Mouse (Mus musculus) left cerebral cortex, adult 2 months (tissue): ENCODE measurements around the gene Zfp317. TPM values are rescaled to one million over a fixed set of nuclear protein-coding genes. Genes with fewer than 3 reads are reported as not detected.
A peak's percentile ranks its signal among the peaks of the same experiment; 100 is the strongest.
"Not testable (repeated sequence)": the region's sequence is repeated elsewhere in the genome, so short reads cannot be mapped to it uniquely, and the experiment has no call there.

Experiments used
- DNase-seq, 2 experiments: peaks; one replicate each; pipeline ENCODE4 v3.0.0; 2021 to 2022; ENCODE audit warnings: low spot score in 2 of 2, mixed read lengths in 1 of 2; ENCODE audit errors: extremely low spot score in 1 of 2
- H3K27ac ChIP-seq: fragments of 200-600 bp; 2 replicates; pipeline ENCODE4 v1.8.1; 2022
- H3K4me3 ChIP-seq: fragments of 200-600 bp; 2 replicates; pipeline ENCODE4 v1.8.1; 2022
- CTCF ChIP-seq: fragments of 200-600 bp; IDR thresholded peaks from 2 replicates; pipeline ENCODE4 v1.8.1; 2022; ENCODE audit warnings: antibody characterized with exemption, mild to moderate bottlenecking, moderate library complexity
- intact Hi-C: fragments of 180-260 bp; cut with DNase I; formaldehyde crosslinking; loops from one replicate; pipeline ENCODE4 v1.15.1; 2025
- long read RNA-seq, 2 experiments: library from polyadenylated mRNA; stranded (forward); transcript quantifications; one replicate each; pipeline ENCODE4 v2.0.0; 2021; ENCODE audit warnings: borderline mapping rate in 2 of 2
- total RNA-seq, 2 experiments: library from RNA; stranded (reverse); gene quantifications; 2 replicates each; pipeline ENCODE4 v1.2.3; 2021

Gene Zfp317
- total RNA-seq: 10 to 100 TPM; 19.1 to 23.6 TPM
- long read RNA-seq, experiment 1, transcript Zfp317-202 (9 exons, 3,988 nt): major isoform, 6 of 35 reads
- long read RNA-seq, experiment 1, partial matches to known transcripts: 2 of 35 reads
- long read RNA-seq, experiment 1, other reads (novel, unspliced or antisense): 27 of 35 reads
- long read RNA-seq, experiment 2, partial matches to known transcripts: 2 of 23 reads
- long read RNA-seq, experiment 2, other reads (novel, unspliced or antisense): 19 of 23 reads

- peak; percentile 75 to 89 for DNase-seq
- TF ChIP-seq CTCF: no peak
- intact Hi-C loops: loop anchor here (5.0 to 10.0 kb wide), 2 partner anchors 960 to 1327 kb away; partner anchors contain the start of genes Chordc1 and Zfp846
- Histone ChIP-seq H3K27ac (peak within 1 kb of the TSS; percentile 71), H3K4me3 (peak within 1 kb of the TSS; percentile 71)
These were observed at the start of gene Zfp317 for GRCm38 (mm10) chr9:19621843-19622822. Gene Zfp317 (plus strand): TSS chr9:19622102.

DNA sequence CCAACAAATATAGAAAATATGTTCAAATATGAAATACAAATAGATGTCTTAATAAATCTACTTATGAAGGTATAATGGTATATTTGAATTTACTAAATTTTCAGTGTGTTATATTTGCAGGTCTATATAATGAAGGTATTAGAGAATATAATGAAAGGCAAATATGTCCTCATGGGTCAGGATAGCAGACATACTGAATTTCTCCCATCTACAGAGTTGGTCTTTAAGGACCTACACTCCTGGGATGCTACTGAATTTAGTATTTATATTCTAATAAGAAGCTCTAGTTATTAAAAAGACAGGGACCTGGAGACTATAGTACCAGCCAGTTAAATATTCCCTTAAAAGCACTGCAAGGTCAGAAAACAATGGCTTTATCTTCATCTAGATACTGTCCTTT, 39.6 kb upstream of the Zfp317 start, which contains the start of gene Olfr855:
Olfr855 (plus strand) TSS at position 301 of the 400 bp plus-strand sequence.
- intact Hi-C loops: no loop called here
- no peak within 1 kb of the TSS for H3K4me3 ChIP-seq
- no peak for TF ChIP-seq CTCF
- DNase-seq: no peak
- no peak within 1 kb of the TSS for H3K27ac ChIP-seq

DNA sequence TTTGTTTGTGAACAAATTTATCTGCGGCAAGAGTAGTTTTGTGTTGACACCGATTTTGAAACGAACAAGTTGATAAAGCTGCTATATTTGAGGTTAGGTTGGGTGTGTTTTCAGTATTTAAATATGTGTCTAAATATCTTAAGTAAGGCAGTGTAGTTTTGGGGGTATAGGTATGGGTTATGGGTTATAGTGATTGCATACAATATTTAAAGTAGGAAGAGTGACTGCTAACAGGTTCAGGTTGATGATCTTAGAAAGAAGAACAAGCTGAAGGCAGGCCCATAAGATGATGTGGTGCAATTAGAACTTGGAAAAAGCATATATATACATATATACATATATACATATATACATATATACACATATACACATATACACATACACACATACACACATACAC, 605 bp upstream of the Zfp317 start:
- Histone ChIP-seq H3K4me3 (no peak overlapping the region), H3K27ac (no peak overlapping the region)
- intact Hi-C loops: loop anchor here (5.0 to 10.0 kb wide), 2 partner anchors 961 to 1326 kb away; partner anchors contain the start of genes Chordc1 and Zfp846
- DNase-seq: no peak
- no peak for TF ChIP-seq CTCF

DNA sequence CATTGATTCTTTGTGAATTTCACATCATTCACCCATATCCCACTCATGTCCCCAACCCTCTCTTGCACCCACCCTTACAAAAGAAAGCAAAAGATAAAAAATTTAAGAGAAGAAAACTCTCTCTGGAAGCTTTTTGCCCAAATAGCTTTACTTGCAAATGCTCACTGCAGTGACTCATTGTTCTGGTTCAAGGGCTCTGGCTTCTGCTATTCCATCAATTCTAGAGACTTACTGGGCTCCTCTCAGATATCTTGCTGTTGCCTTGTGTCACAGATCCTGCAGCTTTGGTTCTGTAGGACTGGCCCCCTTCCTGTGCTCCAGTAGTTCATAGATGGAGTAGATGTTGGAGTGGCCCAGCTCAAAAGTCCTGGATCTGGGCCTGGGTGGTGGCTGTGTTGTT, 7.7 kb downstream of the Zfp317 start:
- no peak for TF ChIP-seq CTCF
- no peak overlapping the region for H3K4me3 ChIP-seq
- no peak overlapping the region for H3K27ac ChIP-seq
- DNase-seq: no peak
- intact Hi-C loops: loop anchor here (10.0 kb wide), 1 partner anchor 1335 kb away; the partner anchor contains the start of gene Chordc1

DNA sequence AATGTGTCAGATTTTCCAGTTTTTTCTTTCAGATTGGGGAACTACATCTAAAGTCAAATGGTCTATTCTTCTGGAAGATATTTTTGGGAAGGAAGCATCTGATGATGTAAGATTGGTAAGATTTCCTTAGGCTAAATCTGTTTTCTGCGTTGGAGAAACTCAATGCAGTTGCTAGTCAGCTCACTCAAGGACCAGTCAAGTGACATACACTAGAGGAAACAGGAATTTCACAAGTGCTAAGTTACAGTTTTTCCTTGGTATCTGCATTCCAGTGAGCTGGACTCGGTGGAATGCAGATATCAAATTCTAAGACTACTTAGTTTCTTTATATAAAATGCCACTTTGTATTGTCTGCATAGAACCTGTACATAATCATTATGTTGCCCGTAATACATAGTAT, 23.3 kb downstream of the Zfp317 start:
- Histone ChIP-seq H3K4me3 (no peak overlapping the region), H3K27ac (no peak overlapping the region)
- DNase-seq: no peak
- no peak for TF ChIP-seq CTCF
- intact Hi-C loops: no loop called here

- Histone ChIP-seq H3K27ac (no peak overlapping the region), H3K4me3 (no peak overlapping the region)
- intact Hi-C loops: no loop called here
- no peak for TF ChIP-seq CTCF
- DNase-seq: no peak
These were observed 68.4 kb downstream of the Zfp317 start for GRCm38 (mm10) chr9:19690281-19690680.

GRCm38 (mm10) chr9:19691426-19691825, 69.5 kb downstream of the Zfp317 start:
- no peak for DNase-seq
- no peak for TF ChIP-seq CTCF
- no peak overlapping the region for H3K27ac ChIP-seq
- no peak overlapping the region for H3K4me3 ChIP-seq
- intact Hi-C loops: no loop called here

DNA sequence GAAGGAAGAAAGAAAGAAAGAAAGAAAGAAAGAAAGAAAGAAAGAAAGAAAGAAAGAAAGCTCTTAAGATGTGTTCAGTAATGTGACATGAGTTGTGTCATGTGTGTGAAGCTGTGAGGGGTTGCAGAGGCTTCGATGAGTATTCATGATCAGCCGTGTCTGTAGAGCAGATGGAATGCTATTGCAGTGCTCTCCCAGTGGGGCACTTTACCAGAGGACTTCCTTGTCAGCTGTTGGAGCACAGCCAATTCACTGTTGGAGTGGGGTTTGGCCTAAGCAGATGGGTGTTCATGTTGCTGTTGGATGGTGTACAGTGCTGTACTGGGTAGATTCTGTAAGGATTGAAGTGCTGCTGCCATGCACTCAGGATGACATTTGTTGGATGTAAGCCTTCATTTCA, 70.5 kb downstream of the Zfp317 start:
- intact Hi-C loops: no loop called here
- no peak for TF ChIP-seq CTCF
- H3K27ac ChIP-seq: no peak overlapping the region
- DNase-seq: no peak
- no peak overlapping the region for H3K4me3 ChIP-seq

- H3K4me3 ChIP-seq, H3K27ac ChIP-seq, DNase-seq, intact Hi-C loops: not testable (repeated sequence)
These were observed 72.4 kb downstream of the Zfp317 start for GRCm38 (mm10) chr9:19694285-19694684.

DNA sequence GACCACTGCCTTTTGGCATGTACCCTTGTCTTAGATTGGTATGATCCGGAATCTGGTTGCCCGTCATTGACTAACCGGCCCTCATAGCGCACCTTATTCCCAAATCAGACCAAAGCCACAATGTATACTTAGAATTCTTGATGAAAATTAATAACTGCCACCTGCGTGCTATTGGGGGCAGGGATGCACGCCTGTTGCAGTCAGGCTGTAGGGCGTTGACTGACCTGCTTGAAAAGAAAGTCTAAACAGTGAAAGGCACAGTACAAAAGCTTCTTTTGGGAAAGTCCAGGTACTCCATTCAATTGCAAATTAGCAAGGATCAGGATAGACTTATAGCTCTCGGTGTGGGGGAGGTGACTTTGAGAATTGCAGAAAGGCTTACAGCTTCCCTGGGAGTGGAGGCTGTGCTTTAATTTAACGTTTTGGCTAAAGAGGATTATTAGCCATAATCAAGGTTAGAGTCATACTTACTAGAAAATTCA, 73.0 kb downstream of the Zfp317 start:
- H3K4me3 ChIP-seq, H3K27ac ChIP-seq, DNase-seq, intact Hi-C loops: not testable (repeated sequence)

Other genes starting within 250 kb of the Zfp317 start
- gene Olfr847, start 243.4 kb upstream of the Zfp317 start, total RNA-seq: not detected
- not detected for gene Olfr849, start 181.8 kb upstream of the Zfp317 start, total RNA-seq
- gene Olfr850, start 143.9 kb upstream of the Zfp317 start, total RNA-seq: not detected
- not detected for gene Olfr851, start 128.8 kb upstream of the Zfp317 start, total RNA-seq
- gene Olfr853, start 81.0 kb upstream of the Zfp317 start, total RNA-seq: not detected
- gene Olfr854, start 54.7 kb upstream of the Zfp317 start, total RNA-seq: not detected
- not detected for gene Olfr855, start 39.5 kb upstream of the Zfp317 start, total RNA-seq
- gene Olfr857, start 87.3 kb downstream of the Zfp317 start, total RNA-seq: not detected
- not detected for gene Olfr58, start 158.2 kb downstream of the Zfp317 start, total RNA-seq
- gene Olfr859, start 182.8 kb downstream of the Zfp317 start, total RNA-seq: not detected
- not detected for gene Olfr860, start 227.6 kb downstream of the Zfp317 start, total RNA-seq